Mouse (Mus musculus): ENCODE measurements around the gene Coro1c. TPM values are rescaled to one million over a fixed set of nuclear protein-coding genes. Genes with fewer than 3 reads are reported as not detected.

The Coro1c gene
- polyA plus RNA-seq, 1 experiment = 158 TPM

DNA sequence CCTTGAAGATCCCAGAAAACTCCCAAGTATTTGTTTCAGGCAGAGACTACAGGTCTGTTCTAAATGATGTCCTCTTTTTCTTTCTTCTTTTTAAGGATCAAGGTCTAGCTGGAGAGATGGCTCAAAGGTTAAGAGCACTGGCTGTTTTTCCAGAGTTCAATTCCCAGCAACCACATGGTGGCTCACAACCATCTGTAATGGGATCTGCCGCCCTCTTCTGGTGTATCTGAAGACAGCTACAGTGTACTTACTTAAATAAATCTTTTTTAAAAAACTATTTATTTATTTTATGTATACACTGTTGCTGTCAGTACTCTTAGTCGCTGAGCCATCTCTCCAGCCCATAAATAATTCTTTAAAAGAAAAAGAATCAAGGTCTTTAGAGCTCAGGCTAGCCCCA, 38.7 kb upstream of the Coro1c start:
- Histone ChIP-seq H3K4me3 (ENCODE audit: insufficient read depth, low read length) (no peak overlapping the region), H3K27ac (ENCODE audit: insufficient read depth, low read length) (no peak overlapping the region), H3K4me1 (ENCODE audit: control insufficient read depth, insufficient read depth, low read length) (no peaks in the 10 kb centered on the region)
- TF ChIP-seq CTCF (IDR thresholded peaks at IDR 0.05; ENCODE audit: borderline replicate concordance, insufficient read depth, low read length) = no peak
- no peak for TF ChIP-seq POLR2A (IDR thresholded peaks at IDR 0.05; ENCODE audit: low read depth, low read length)

GRCm38 (mm10) chr5:113945126-113945525, 36.6 kb upstream of the Coro1c start:
- H3K27ac ChIP-seq (ENCODE audit: insufficient read depth, low read length) = no peak overlapping the region
- TF ChIP-seq CTCF (IDR thresholded peaks at IDR 0.05; ENCODE audit: borderline replicate concordance, insufficient read depth, low read length) (no peak), POLR2A (IDR thresholded peaks at IDR 0.05; ENCODE audit: low read depth, low read length) (no peak)
- H3K4me3 ChIP-seq (ENCODE audit: insufficient read depth, low read length) = no peak overlapping the region
- no peaks in the 10 kb centered on the region for H3K4me1 ChIP-seq (ENCODE audit: control insufficient read depth, insufficient read depth, low read length)

DNA sequence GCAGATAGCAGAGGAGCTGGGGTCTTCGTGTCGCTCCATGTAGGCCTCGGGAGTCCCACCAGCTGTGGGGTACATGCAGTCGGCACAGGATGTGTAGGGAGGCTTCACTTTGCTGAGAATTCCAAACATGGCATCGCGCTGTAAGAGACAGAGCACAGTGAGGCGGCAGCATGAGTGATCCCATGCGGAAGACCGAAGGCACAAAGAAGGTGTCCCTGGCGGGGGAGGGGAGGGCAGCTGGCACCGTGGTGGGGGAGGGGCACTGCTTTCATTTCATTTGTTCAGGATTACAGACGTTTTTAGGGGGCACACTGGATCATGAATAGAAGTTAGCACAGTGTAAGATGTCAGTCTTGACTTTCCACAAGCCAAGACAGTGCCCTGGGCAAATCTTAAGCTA, 34.8 kb upstream of the Coro1c start:
- H3K4me1 ChIP-seq (ENCODE audit: control insufficient read depth, insufficient read depth, low read length) = no peaks in the 10 kb centered on the region
- H3K4me3 ChIP-seq (ENCODE audit: insufficient read depth, low read length) = no peak overlapping the region
- H3K27ac ChIP-seq (ENCODE audit: insufficient read depth, low read length) = no peak overlapping the region
- TF ChIP-seq POLR2A (IDR thresholded peaks at IDR 0.05; ENCODE audit: low read depth, low read length) (no peak), CTCF (IDR thresholded peaks at IDR 0.05; ENCODE audit: borderline replicate concordance, insufficient read depth, low read length) (no peak)

- no peak for TF ChIP-seq POLR2A (IDR thresholded peaks at IDR 0.05; ENCODE audit: low read depth, low read length)
- peak; percentile 36; the same call in 1 of the 2 replicates for TF ChIP-seq CTCF (IDR thresholded peaks at IDR 0.05; ENCODE audit: borderline replicate concordance, insufficient read depth, low read length)
- H3K4me1 ChIP-seq (ENCODE audit: control insufficient read depth, insufficient read depth, low read length) = no peaks in the 10 kb centered on the region
- no peak overlapping the region for H3K27ac ChIP-seq (ENCODE audit: insufficient read depth, low read length)
- no peak overlapping the region for H3K4me3 ChIP-seq (ENCODE audit: insufficient read depth, low read length)
These were observed 34.0 kb upstream of the Coro1c start for GRCm38 (mm10) chr5:113942580-113942979.

DNA sequence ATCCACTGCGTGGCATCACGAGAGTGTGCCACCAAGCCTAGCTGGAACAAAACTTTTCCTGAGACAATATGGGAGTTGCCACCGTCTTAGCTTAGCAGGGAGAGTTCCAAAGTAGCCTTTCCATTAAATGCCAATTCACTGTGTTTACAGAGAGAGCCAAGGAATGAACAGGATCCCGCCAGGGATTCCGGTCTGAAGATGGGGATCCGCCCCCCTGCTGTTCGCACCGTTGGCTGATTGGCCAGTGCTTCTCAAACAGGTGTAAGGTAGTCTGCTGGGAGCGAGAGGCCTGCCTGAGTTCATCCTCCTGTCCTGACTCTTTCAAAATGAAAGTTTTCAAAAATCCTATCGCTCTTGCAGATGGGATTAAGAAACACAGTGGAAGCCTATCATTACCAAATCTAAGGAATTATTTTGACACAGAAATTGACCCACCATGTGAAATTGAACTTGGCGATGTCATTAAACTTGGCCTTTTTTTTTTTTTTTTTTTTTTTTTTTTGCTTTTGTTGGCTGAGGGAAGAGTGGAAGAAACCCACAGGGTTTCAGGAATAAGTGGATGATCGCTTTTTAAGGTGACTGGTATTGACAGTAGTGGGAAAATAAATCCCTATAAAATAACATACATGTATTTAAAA, 30.8 kb upstream of the Coro1c start:
- TF ChIP-seq CTCF (IDR thresholded peaks at IDR 0.05; ENCODE audit: borderline replicate concordance, insufficient read depth, low read length) (no peak), POLR2A (IDR thresholded peaks at IDR 0.05; ENCODE audit: low read depth, low read length) (no peak)
- H3K4me1 ChIP-seq (ENCODE audit: control insufficient read depth, insufficient read depth, low read length) = no peaks in the 10 kb centered on the region

DNA sequence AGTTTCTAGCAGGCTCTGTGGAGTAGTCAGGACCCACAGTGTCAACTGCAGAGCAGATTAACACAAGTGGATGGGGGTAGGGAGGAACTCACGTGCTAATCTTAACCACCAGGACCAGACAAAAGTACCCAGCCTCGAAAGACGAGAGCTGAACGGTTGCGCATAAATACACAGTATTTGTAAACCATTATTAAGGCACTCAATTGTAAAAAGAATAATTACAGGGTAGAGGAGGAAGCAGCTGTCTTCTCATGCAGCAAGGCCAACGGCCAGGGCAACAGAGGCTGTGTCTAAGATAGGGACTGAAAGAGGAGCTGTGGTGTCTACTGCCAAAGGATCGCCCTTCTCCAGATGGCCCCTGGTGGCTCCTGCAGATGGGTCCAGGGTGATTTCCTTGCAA, 29.1 kb upstream of the Coro1c start:
- H3K4me1 ChIP-seq (ENCODE audit: control insufficient read depth, insufficient read depth, low read length) = no peaks in the 10 kb centered on the region
- TF ChIP-seq POLR2A (IDR thresholded peaks at IDR 0.05; ENCODE audit: low read depth, low read length) = no peak
- TF ChIP-seq CTCF (IDR thresholded peaks at IDR 0.05; ENCODE audit: borderline replicate concordance, insufficient read depth, low read length) = no peak
- no peak overlapping the region for H3K4me3 ChIP-seq (ENCODE audit: insufficient read depth, low read length)
- no peak overlapping the region for H3K27ac ChIP-seq (ENCODE audit: insufficient read depth, low read length)

More for the DNA sequence above, 30.8 kb upstream of the Coro1c start:
- Histone ChIP-seq H3K4me3 (ENCODE audit: insufficient read depth, low read length) (no peak overlapping the region), H3K27ac (ENCODE audit: insufficient read depth, low read length) (no peak overlapping the region)

DNA sequence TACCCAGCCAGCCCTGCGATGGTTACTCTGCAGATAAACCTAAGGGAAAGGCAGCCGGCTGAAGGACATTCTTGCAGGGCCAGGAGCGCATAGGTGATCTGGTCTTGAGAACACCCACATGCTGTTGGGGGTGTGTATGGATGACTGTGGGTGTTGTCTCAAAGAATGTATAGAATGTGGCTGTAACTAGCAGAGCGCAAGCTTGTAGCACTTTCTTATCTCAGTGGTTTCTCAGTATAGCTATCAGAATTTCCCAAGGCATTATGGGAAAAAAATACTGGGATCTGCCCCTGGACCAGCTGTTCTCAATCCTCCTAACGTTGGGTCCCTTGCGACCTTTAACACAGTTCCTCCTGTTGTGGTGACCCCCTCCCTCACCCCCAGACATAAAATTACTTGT, 25.3 kb upstream of the Coro1c start:
- TF ChIP-seq CTCF (IDR thresholded peaks at IDR 0.05; ENCODE audit: borderline replicate concordance, insufficient read depth, low read length) (no peak), POLR2A (IDR thresholded peaks at IDR 0.05; ENCODE audit: low read depth, low read length) (no peak)
- Histone ChIP-seq H3K4me3 (ENCODE audit: insufficient read depth, low read length) (no peak overlapping the region), H3K4me1 (ENCODE audit: control insufficient read depth, insufficient read depth, low read length) (peaks cover 15% of the 10 kb centered on the region), H3K27ac (ENCODE audit: insufficient read depth, low read length) (no peak overlapping the region)

- no peak overlapping the region for H3K27ac ChIP-seq (ENCODE audit: insufficient read depth, low read length)
- TF ChIP-seq POLR2A (IDR thresholded peaks at IDR 0.05; ENCODE audit: low read depth, low read length) (no peak), CTCF (IDR thresholded peaks at IDR 0.05; ENCODE audit: borderline replicate concordance, insufficient read depth, low read length) (no peak)
- H3K4me1 ChIP-seq (ENCODE audit: control insufficient read depth, insufficient read depth, low read length) = peaks cover 15% of the 10 kb centered on the region
- no peak overlapping the region for H3K4me3 ChIP-seq (ENCODE audit: insufficient read depth, low read length)
These were observed 24.9 kb upstream of the Coro1c start for GRCm38 (mm10) chr5:113933480-113933879.

DNA sequence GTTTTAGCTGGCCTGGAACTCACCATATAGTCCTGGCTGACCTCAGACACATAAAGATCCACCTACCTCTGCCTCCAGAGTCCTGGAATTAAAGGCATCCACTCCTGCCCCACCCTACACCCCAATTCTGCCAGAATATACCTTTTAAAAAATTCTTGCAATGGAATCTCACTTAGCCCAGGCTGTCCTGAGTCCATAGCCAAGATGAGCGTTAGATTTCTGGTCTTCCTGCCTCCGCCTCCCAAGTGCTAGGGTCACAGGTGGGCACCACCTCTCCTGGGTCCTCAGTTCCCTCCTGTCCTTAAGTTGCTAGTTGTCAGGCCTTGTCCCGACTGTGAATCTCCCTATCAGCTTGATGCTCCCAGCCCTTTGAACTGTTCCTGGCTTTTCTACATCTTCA, 23.8 kb upstream of the Coro1c start:
- TF ChIP-seq POLR2A (IDR thresholded peaks at IDR 0.05; ENCODE audit: low read depth, low read length) (no peak), CTCF (IDR thresholded peaks at IDR 0.05; ENCODE audit: borderline replicate concordance, insufficient read depth, low read length) (no peak)
- peaks cover 15% of the 10 kb centered on the region for H3K4me1 ChIP-seq (ENCODE audit: control insufficient read depth, insufficient read depth, low read length)
- no peak overlapping the region for H3K27ac ChIP-seq (ENCODE audit: insufficient read depth, low read length)
- H3K4me3 ChIP-seq (ENCODE audit: insufficient read depth, low read length) = no peak overlapping the region

DNA sequence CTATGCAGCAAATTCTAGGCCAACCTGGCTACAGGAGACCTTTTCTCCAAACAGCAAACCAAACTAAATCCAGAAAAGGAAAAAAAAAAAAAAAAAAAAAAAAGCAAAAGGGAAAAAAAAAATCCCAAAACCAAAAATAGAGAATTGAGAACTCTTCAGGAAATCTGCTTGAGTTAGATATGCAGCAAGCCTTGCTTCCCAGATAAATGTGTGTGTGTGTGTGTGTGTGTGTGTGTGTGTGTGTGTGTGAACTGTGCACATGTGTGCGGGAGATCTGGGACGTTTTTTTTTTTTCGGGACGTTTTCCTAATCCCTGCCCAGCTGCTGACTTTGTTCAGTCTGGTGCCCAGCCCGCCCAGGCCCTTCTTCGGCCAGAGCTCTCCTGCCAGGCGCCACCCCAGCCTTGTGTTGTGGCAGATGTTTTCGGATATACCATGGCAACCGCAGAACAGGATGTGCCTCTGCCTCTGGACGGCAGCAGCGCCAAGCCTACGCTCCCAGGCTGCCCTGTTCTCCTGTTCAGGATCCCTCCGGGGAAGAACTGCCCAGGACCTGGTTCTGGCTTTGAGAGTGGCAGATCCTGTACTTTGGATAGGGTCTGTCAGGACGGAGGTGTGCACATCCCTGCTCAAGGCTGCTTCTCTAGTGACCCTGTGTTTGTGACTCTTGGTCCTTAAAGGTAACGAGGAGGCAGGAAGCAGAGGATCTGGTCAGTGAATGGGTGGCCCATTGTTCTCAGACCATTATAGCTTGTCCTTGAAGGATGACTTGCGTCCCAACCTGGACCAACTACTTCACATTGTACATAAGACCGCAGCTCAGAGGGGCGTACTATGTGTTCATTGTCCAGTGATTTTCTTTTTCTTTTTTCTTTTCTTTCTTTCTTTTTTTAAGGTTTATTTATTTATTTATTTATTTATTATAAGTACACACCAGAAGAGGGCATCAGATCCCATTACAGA, 22.4 kb upstream of the Coro1c start:
- Histone ChIP-seq H3K4me1 (ENCODE audit: control insufficient read depth, insufficient read depth, low read length) (peaks cover 15% of the 10 kb centered on the region), H3K27ac (ENCODE audit: insufficient read depth, low read length) (peak overlapping the region; percentile 9; the same call in 1 of the 2 replicates), H3K4me3 (ENCODE audit: insufficient read depth, low read length) (no peak overlapping the region)
- no peak for TF ChIP-seq POLR2A (IDR thresholded peaks at IDR 0.05; ENCODE audit: low read depth, low read length)
- TF ChIP-seq CTCF (IDR thresholded peaks at IDR 0.05; ENCODE audit: borderline replicate concordance, insufficient read depth, low read length) = no peak

Measured in embryonic fibroblast, embryonic 13.5 days (primary cell).